ENCODE assay signal across 8 mouse cellular contexts in the genomic region with DNA sequence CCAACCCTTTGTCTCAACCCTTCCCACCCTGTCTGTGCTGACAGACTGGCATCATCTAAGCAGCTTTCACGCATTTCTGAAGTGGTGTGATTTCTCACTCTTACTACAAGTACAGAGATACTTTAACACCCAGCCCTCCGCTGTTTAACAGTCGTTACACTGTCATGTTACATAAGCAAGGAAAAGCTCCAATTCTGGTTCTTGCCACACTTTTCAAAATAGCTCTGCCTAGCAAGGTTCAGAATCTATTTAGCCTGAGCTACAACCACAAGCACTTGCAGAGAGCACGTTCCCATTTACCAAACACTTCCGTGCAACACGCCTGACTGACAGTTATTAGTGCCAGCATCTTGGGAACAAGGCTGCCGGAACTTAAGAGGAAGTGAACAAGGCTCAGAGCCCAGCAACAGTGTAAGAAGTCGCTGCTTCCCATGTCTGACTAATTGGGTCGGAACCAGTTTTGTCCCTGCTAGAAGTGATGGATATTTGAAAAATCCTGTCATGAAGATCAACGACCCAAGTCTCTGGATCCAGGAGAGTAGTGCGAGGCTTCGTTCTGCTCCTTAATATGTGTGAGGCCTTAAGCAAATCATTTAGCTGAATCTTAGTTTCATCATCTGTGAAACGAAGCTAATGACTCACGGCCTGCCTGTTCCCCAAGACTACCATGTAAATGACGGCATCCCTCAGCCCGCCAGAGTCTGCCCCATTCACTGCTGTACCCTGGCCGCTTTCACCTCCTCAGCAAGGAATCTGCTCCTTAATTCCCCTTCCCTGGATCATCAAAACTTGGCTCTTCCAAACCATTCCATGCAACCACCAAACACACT. TPM values are rescaled to one million over a fixed set of nuclear protein-coding genes. Genes with fewer than 3 reads are reported as not detected.
DNase-seq lines count a peak whose midpoint lies in the region; ATAC-seq and TF ChIP-seq lines count a peak whose summit lies in the region.

No protein-coding gene starts in this region.

- H3K9me3 ChIP-seq in kidney, postnatal 0 days (replicated peaks; ENCODE audit: low read length) = no peaks in the 10 kb centered on the region

- WGBS in kidney, postnatal 0 days = 51% methylated on average over 17 of the region's 17 CpGs

- H3K27me3 ChIP-seq in kidney, postnatal 0 days (ENCODE audit: insufficient read depth, low read length) = no peaks in the 10 kb centered on the region

- DNase-seq in cerebellum, adult 11 months = peak; percentile 38
- peak; percentile 11 to 16 for DNase-seq in spleen, adult 18-20 months
- DNase-seq in spleen, adult 12 weeks (ENCODE audit: low spot score) = no peak
- DNase-seq in kidney, postnatal 0 days (ENCODE audit: low spot score) = peak; percentile 22
- DNase-seq in lung, postnatal 4 days = peak; percentile 28 to 29
- DNase-seq in thymus, postnatal 4 days = no peak
- DNase-seq in urinary bladder, postnatal 36 days (ENCODE audit: low spot score in 2 of 2) = no peak

- no peak for TF ChIP-seq CTCF in kidney, postnatal 0 days (IDR thresholded peaks at IDR 0.05; ENCODE audit: low read depth)

- no peaks in the 10 kb centered on the region for H3K36me3 ChIP-seq in kidney, postnatal 0 days (ENCODE audit: insufficient read depth, low read length)

- no peak overlapping the region for H3K27ac ChIP-seq in kidney, postnatal 0 days

- H3K9ac ChIP-seq in kidney, postnatal 0 days (ENCODE audit: low read depth, low read length) = no peak overlapping the region

- ATAC-seq in cerebellum, adult (ENCODE audit: insufficient number of reproducible peaks, low FRiP score, low TSS enrichment) = no peak
- no peak for ATAC-seq in kidney, postnatal 0 days (replicated peaks; ENCODE audit: low FRiP score, low read depth)

- H3K4me3 ChIP-seq in kidney, postnatal 0 days (replicated peaks; ENCODE audit: low read depth, low read length) = no peak overlapping the region

- H3K4me1 ChIP-seq in kidney, postnatal 0 days (replicated peaks; ENCODE audit: insufficient read depth, low read length) = no peaks in the 10 kb centered on the region; the same call in 1 of the 2 replicates

- H3K4me2 ChIP-seq in kidney, postnatal 0 days (ENCODE audit: low read length) = peak overlapping the region; percentile 39

RNA-seq across cellular contexts. Expression of gene Ogfrl1, which starts 17.4 kb away (rescaled TPM):
- polyA plus RNA-seq in kidney, postnatal 0 days (2015; fragmentation: Nextera tagmentation; extraction: Ambion mirVana) = 18.9 and 27.6 TPM in 2 replicates

Comparison
In these comparisons a context has a peak if more than half of its experiments do, and no peak if none do; other contexts are left out.
1. DNase-seq: peak in cerebellum, adult 11 months (single experiment), spleen, adult 18-20 months (2 of 2), kidney, postnatal 0 days (single experiment) and lung, postnatal 4 days (2 of 2); none in spleen, adult 12 weeks (single experiment), thymus, postnatal 4 days (single experiment) and urinary bladder, postnatal 36 days (0 of 2).